8 mouse cellular contexts compared by ENCODE assay signal in genomic region chr16:11505492-11506176, GRCm38 (mm10).
DNase-seq lines count a peak whose midpoint lies in the region; ATAC-seq and TF ChIP-seq lines count a peak whose summit lies in the region.
"Had no signal": no experiment of that assay in that cellular context is flagged by ENCODE, and none has a peak within 500 bp of the region (broad histone marks: within the 10 kb centered on the region; RNA-seq: fewer than 3 reads in every experiment).

No protein-coding gene starts in this region.

- peak; percentile 76 for ATAC-seq in lung, postnatal 0 days

- no peak overlapping the region for H3K4me2 ChIP-seq in lung, postnatal 0 days (replicated peaks; ENCODE audit: low read depth, low read length)
- H3K4me2 ChIP-seq: midbrain, embryonic 12.5 days had no signal

- TF ChIP-seq EP300 in lung, postnatal 0 days (IDR thresholded peaks at IDR 0.05): no peak

- WGBS in lung, postnatal 0 days: 76% methylated on average over 5 of the region's 5 CpGs

- H3K27ac ChIP-seq in lung, postnatal 0 days (ENCODE audit: low read length): no peak overlapping the region
- H3K27ac ChIP-seq: midbrain, embryonic 12.5 days had no signal

- no peaks in the 10 kb centered on the region for H3K36me3 ChIP-seq in lung, postnatal 0 days (ENCODE audit: insufficient read depth, low read length)
- H3K36me3 ChIP-seq: midbrain, embryonic 12.5 days had no signal

- TF ChIP-seq CTCF in lung, postnatal 0 days (IDR thresholded peaks at IDR 0.05): no peak

- H3K9me3 ChIP-seq in lung, postnatal 0 days (ENCODE audit: low read length): no peaks in the 10 kb centered on the region
- H3K9me3 ChIP-seq: midbrain, embryonic 12.5 days had no signal

- no peak overlapping the region for H3K9ac ChIP-seq in lung, postnatal 0 days (replicated peaks; ENCODE audit: low read depth)
- H3K9ac ChIP-seq: midbrain, embryonic 12.5 days had no signal

- H3K4me1 ChIP-seq in lung, postnatal 0 days (ENCODE audit: insufficient read depth, low read depth, low read length): no peaks in the 10 kb centered on the region
- H3K4me1 ChIP-seq: midbrain, embryonic 12.5 days had no signal

- H3K4me3 ChIP-seq in lung, postnatal 0 days (ENCODE audit: low read depth, low read length): no peak overlapping the region
- H3K4me3 ChIP-seq: midbrain, embryonic 12.5 days had no signal

- DNase-seq in urinary bladder, adult 18-20 months (ENCODE audit: low spot score in 2 of 2): peak; percentile 26 to 78
- no peak for DNase-seq in urinary bladder, postnatal 10 days (ENCODE audit: low spot score)
- DNase-seq in cerebellum, adult 9-10 months: peak; percentile 77
- peak; percentile 73 for DNase-seq in heart, postnatal 4 days
- peak; percentile 82 for DNase-seq in lung, postnatal 0 days (ENCODE audit: low spot score)
- DNase-seq in thymus, postnatal 36 days: no peak
- DNase-seq in liver: no peak

- no peaks in the 10 kb centered on the region for H3K27me3 ChIP-seq in lung, postnatal 0 days (replicated peaks; ENCODE audit: insufficient read depth, low read length)
- H3K27me3 ChIP-seq: midbrain, embryonic 12.5 days had no signal

Comparison
In these comparisons a context has a peak if more than half of its experiments do, and no peak if none do; other contexts are left out.
1. DNase-seq: peak in urinary bladder, adult 18-20 months (2 of 2), cerebellum, adult 9-10 months (single experiment), heart, postnatal 4 days (single experiment) and lung, postnatal 0 days (single experiment); none in urinary bladder, postnatal 10 days (single experiment), thymus, postnatal 36 days (0 of 2) and liver (single experiment).